Mouse (Mus musculus): ENCODE data around the gene Ankrd50.
A peak's percentile ranks its signal among the peaks of the same experiment; 100 is the strongest.

The Ankrd50 gene

DNA sequence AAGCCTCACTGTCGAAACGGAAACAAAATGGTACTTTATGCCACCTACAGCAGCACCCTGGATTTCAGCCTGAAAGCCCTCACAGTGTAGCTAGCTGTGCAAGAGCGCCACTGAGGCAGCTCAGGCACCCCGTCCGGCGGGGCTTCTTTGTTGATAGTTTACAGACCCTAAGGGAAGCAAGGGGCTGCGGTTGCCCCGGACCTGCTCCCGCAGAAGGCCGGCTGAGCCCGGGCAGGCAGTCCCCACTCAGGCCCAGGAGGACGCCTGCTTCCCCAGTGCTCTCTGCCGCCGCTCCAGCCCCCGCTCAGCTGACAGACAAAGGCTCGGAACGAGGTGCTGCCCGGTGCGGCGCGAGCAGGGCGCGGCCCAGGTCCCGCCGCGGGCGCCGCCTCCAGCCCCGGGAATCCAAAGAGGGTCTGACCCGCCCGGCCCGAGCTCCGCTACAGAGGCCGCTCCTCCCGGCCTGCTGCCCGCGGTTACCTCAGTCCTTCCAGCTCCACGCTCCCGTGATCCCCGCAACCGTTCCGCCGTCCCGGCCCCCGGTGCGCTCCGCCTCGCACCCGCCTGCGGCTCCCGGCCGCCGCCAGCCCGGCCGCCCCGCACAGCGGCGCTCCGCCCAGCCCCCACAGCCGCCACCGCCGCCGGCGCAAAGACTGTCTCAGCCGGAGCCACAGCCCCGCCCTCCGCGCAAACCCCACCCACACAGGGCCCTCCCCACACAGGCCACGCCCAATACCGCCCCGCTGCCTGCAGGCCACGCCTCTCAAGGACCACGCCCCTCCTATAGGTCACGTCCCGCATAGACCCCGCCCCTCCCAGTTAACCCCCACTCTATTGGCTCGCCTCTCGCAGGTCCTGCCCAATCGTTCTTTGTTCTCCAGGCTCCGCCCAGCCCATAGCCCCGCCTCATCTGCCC, at the start of gene Ankrd50:
Gene Ankrd50 (minus strand): TSS at position 654 of the 916 bp plus-strand sequence.
- peak; percentile 99 for DNase-seq

DNA sequence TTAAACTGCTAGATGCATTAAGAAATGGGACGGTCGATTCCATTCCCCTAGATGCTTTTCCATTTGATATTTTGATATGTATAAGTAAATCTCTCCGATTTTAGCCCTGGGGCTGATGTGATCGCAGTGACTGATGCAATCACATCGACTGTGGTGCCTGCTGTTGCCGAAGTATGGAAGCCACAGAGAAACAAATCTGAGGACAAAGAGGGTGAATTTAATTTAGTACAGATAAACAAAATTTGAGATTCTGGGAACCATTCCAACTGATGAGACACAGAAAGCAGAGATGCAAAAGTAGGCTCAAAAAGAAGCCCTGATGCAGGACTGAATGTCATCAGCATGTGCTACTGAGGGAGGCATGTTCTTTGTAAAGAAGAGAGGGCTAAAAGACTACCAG, 49.6 kb upstream of the Ankrd50 start:
- DNase-seq = no peak

DNA sequence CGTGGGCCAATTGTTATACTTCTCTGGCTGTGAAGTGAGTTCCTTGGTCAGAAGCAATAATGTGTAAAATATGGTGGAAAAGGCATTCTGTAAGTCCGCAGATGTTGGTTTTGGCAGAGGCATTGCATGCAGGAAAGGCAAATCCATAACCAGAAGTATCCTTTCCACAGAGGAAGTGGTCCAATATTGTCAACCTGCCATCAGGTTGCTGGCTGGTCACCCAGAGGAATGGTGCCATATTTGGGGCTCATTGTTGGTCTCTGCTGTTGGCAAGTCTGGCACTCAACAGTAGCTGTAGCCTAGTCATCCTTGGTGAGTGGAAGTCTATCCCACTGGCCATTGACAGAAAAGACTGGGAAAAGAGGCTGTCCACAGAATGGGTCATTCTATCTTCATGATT, 35.8 kb upstream of the Ankrd50 start:
- DNase-seq = no peak

DNA sequence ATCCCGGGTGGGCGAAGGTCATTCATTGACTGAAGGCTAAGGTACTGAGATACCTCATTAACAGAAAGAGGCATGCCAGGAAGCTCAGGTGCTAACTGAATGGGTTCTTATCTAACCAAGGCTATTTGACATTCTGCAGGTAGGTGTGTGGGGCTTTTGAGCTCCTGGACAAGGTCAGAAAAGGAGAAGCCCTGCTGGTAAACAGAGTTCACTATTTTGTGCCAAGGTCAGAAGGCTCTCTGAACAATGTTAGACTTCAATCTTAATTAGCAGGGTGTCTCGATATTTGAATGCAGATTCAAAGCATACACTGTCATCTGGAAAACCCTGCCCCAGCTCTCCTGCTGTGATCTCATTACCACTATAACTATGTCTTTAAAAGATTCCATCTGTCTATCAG, 35.3 kb upstream of the Ankrd50 start:
- no peak for DNase-seq

DNA sequence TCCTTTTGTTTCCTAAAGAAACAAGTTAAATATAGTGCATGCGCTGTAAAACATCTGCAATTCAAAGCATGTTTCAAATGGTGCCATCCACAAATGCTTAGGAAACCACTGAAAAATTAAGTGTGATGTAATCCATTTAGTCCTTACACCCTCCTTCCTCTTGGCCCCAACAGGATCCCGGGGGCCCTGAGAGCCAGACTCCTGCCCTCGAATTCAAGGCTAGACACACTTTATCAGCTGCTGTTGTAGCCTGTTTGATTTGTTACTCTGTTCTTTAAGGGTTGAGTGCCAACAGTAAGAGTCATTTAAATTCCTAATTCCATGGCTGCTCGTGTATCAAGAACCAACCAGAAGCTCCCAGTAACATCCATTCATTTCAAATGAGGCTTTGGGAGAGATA, 19.0 kb upstream of the Ankrd50 start:
- DNase-seq = no peak

DNA sequence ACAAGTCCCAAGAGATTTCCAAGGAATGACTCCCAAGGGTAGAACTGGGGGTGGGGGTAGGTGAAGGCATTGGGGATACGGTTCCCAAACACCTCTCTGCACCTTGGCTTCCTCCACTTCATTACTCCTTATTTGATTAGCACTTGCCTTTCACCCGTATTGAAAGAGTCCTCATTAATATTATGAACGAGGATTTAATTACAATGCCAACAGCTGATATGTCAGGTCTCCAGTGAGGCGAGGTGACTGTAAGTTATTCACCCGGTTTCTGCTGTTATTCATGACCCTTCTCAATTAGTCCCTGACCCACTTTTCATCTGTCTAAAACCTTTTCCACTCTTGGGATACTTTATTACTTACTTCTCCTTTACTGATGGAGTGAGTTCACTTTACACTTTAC, 17.5 kb upstream of the Ankrd50 start:
- DNase-seq = no peak

DNA sequence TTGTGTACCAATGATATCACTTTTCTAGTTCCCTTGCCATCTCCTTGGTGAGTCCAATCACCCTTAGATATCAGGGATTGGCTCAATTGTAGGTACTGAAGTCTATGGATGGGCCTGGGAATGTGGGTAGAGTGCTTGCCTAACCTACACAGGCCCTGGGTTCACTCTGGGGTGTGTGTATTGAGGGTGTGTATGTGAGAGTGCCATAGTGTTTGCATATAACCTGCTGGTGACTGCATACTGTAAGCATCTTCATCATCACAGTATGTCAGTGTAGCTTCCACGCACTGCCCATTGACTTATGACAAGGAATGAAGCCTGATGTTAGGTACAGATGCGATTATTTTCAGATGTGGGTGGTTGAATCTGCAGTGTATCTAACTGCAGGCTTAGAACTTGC, 17.1 kb upstream of the Ankrd50 start:
- DNase-seq = no peak

DNA sequence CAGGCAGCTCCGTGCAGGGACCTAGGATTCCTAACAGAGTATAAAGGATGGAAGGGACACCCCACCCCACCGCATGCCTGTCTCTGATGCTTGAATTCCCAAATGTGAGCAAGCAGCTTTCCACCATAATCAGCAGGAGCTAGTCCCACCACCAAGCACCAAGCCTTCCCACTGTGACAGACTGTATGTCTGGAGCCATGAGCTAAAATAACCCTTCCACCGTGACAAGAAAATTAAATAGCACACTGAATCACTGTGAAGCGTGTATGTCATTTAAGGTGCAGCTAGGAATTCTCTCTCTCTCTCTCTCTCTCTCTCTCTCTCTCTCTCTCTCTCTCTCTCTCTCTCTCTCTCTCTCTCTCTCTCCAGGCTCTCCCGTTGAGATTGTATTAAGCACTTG, 16.7 kb upstream of the Ankrd50 start:
- no peak for DNase-seq

DNA sequence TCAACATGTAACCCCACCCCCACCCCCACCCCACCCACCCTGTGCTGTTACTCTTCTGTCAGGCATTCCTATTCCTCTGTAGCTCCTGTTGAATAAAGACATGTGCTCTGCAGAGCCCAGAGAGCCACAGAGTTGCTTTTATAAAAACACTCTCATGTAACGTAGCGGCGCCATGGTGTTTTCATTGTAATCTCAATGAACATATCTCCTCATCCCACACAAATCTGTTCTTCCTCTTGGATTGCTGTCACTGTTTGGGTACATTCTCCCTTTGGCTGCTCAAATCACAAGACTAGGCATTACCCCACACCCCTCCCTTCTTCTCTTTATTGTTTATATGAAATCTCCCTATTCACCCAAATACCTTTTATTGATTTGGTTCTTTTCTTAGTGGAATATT, 13.9 kb upstream of the Ankrd50 start:
- DNase-seq = no peak

DNA sequence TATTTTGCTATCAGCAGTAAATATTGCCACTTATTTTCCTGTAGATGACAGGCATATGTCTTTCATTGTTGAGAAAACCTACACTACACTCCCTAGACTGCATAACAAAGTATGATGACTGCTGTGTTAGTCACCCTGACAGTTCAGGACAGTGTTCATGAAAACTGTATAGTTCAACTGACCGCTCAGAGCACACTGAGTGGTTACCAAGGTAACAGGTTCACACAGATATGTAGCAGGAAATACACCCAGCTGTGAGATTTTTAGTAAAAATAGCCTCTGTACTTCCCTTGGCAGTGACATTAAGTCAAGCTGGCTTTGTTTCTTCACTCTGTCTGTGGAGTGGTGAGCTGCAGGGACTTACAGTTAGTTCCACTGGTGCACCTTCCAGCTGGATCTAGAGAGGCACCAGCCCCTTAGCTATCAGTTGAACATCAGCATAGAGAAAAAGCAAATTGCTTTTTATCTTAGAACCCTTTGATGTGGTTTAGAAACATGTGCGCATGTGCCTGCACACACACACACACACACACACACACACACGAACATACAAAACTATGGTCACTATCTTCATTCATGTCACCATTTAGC, 12.2 kb upstream of the Ankrd50 start:
- DNase-seq = no peak

DNA sequence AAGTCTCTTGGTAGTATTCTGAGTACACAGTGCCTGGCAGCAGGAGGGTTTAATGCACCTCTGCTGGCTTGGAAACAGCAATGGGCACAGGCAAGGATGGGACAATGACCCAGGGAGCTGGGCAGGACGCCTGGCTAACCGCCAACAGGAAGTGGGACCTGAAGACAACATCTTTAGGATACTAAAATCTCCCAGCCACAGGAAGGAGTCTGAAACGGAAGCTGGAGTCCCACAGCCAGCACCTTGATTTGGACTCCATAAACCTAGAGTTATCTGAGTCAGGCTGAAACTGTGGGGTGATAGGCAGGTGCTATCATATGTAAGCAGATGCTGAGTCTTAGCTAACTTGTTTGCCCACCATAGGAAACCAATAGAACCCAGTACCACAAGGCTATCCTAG, 7.1 kb upstream of the Ankrd50 start:
- DNase-seq = no peak

DNA sequence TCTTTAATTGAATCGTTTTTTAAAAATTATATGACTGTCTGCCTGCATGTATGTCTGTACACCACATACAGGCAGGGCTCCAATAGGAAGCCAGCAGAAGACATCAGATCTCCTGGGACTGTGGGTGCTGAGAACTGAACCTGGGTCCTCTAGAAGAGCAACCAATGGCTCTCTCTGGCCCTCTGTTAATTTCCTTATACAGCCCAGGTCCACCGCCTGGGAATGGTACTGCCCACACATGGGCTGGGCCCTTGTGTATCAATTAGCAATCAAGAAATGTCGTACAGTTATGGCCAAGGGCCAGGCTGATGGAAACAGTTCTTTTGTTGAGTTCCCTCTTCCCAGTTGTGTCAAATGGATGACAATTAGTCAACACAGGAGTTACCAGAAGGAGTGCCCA, 6.6 kb upstream of the Ankrd50 start:
- no peak for DNase-seq

DNA sequence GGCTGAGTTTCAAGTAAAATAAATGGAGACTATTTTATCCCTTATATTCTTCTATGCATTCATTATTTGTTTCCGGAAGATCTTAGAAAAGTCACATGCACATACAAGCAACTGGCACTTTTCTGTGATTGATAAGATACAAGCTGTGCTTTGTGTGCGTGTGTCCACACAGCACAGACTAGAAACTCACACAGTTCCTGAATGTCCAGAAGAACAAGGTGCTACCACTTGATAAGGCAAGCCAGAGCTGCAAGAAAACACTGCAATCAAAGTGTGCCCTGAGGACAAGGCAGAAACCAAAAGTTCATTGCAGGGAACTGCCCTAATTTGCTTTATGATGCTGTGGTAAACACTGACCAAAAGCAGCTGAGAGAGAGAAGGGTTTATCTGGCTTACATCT, 6.1 kb upstream of the Ankrd50 start:
- no peak for DNase-seq

DNA sequence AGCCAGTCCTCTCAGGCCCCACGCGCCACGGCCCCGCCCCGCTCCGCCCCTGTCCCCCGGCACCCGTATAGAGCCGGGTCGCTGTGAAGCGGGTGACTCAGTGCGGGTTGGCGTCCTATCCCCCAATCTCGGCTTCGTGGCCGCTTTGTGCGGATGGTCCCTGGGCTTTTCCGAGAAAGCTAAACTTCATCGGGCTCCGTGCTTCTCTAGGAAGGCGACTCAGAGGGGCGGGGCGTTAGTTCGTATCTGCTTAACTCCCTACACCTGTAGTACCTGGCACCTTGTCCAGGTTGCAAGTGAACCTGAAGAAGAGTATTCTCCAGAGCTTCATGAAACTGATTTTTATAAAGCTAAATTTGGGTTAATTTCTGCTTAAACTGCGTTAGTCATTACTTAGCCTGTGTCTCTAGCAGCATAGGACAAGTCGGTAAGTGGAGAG, 482 bp upstream of the Ankrd50 start:
- DNase-seq = no peak

DNA sequence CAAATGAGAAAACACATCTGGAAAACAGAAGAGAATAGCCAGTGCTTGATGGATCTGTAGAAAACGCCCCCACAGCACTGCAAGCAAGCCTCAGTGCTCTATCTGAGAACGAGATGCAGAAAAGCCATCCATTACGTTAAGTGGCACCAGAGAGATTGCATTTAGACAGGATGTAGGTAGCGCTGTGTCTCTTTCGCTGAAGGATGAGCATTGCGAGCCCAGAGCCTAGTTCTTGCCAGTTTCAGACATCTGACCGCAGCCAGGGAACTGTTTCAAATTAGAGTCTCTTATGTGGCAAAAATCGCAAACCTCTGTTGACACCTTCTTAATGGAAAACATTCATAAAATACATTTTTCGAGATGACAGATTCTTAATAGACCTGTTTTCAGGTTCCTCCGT, 1.1 kb downstream of the Ankrd50 start:
- DNase-seq = peak; percentile 51

DNA sequence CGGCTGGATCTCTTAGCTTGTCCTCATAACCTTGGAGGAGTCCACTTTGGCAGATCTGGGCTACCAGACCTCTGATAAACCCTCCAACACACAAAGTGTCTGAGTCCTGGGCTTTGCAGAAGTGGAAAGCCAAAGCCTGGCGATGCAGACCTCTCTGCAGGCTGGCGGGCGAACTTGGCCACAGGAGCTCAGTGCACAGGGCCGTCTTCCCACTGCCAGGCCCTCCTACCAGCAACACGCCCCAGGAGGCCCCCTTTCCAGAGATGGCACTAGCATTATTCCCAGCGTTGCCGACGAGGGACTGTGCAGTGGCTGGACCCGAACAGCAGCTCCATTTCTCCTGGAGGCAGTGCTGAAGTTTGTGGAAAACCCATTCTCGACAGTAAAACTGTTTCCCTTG, 1.9 kb downstream of the Ankrd50 start:
- peak; percentile 12 for DNase-seq

DNA sequence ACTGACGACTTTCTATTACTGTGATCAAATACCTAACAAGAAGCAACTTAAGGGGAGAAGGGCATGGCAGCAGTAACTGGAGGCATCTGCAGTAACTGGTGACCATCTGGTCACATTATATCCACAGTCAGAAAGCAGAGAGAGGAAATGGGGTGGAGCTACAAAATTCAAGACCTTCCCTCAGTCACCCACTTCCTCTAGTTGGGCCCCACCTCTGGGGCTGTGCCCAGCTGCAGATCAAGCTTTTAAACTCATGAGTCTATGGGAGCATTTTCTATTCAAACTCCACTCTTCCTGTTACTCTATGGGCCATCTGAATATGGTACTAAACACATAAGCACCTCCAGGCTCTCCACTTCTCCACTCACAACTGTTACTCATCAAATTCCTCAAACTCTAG, 3.5 kb downstream of the Ankrd50 start:
- DNase-seq = peak; percentile 11

DNA sequence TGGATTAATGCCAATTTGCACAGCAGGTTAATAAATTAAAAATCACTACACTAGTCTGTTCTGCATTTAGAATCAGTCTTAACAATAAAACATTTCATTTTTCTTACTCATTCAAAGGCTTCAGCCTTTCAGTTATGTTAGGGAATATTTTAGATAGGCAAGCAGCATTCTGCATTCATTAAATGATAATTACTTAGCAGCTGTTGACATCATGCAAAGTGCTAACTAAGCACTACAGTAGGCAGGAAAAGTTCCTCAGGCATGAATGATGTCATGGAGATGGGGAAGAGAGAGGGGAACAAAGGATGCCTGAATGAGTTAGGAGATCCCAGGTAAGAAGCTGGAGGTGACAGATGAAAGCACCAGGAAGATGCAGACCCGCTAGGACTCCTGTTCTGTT, 6.7 kb downstream of the Ankrd50 start:
- DNase-seq = no peak

DNA sequence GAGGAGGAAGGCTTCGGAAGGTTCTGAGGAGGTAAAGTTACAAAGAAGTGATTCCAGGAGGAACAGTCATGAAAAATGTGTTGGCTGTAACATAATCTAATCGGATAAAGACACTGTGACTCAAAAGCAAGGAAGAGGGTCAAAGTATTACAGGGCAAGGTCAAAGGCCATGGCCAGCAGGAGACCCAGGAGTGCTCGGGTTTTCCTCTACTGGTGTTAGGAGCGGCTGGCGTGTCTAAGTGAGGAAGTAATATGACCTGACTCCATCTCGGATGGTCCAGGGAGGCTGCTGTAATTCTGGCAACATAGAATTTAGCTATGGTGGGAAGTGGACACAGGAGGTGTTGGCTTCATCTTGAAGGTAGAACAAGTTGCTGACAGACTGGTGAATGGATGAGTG, 9.1 kb downstream of the Ankrd50 start:
- peak; percentile 18 for DNase-seq

DNA sequence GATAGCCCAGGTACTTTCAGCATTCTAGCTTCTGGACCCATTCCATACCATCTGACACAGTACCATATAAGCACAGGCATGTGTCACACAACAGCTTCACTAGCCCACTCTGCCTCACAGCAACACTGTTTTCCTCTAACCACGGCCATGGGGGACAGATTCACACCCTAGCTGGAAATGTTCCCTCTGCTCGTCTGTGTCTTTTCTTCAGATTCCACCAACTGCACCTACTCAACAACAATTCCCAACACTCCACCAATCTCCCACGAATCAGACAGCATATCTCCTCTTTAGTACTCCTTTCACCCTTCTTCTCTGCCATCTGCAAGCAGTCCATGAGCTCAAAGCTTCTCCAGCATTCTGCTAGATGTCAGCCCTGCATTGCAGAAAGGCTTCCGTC, 11.5 kb downstream of the Ankrd50 start:
- no peak for DNase-seq

DNA sequence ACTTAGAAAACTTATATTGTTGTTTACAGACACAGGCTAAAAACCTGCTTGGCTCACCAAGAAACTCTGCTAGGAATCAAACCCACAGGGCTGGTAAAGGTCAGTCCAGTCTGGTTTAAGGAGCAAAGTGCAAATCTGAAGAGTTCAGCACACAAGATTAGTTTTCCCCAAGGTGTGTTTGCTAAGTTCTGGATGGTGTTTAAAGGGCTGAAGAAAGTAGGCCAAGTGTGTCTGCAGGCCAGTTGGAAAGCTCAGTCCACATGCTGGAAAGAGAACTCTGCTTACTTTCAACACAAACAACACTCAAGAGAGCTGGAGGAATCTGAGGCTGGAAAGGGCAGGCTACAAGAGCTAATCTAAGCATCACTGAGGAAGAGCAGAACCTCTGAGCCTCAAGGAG, 13.1 kb downstream of the Ankrd50 start:
- no peak for DNase-seq

DNA sequence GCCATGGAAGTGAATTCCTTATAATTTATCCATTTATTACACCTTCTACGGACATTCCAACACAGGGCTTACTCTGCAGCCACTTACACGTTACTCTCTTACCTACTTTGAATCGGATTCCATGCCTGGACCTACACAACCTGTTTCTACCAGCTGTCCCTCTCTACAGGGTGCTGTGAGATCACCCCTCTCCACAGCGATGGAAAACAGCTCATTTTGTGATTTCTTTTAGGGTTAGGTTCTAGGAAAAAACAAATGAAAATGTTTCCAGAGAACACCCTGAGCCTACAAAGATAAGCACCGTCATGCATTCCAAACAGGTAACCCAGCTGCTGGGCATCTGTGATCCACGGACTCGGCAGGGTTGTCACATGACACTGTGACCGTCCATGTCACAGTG, 16.5 kb downstream of the Ankrd50 start:
- DNase-seq = no peak

DNA sequence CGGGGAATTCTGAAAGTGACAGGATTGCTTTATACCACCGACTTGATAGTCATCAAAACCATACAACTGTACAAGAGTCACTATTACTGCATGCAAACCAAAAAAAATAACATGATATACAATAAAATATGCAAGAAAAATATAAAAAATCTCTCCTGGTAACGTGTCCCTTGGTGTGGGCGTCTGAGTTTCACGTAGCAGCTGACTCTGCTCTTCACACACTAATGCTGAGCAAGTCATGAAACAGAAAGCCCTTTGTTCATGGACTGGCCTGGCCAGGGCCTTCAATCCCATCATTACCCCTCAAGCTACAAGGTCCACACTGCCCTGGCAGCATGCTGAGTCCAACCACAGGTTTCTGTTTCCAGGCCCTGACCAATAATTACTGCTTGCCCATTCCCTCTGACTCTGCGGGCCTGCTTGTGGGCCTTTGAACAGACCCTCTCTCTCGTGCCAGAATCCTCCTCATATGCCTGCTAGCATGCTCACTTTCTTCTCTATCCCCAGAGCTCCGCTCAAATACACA, 17.7 kb downstream of the Ankrd50 start:
- DNase-seq = no peak

DNA sequence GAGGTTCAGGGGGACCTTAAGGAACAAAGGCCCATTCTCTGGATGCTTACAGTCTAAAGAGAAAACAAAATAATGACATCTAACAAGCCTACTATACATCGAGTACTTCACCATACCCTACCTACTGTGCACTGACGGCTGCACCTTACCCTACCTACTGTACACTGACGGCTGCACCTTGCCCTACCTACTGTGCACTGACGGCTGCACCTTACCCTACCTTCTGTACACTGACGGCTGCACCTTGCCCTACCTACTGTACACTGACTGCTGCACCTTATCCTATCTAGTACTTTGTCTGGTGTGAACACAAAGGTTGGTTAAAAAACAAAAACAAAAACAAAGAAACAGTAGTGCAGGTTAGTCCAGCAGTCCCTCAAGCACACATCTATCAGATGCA, 18.5 kb downstream of the Ankrd50 start:
- DNase-seq = no peak
